Mouse (Mus musculus): ENCODE measurements around the gene Slc27a3.

The Slc27a3 gene

GRCm38 (mm10) chr3:90389511-90390490 is at the start of gene Slc27a3:
Slc27a3 (minus strand) TSS chr3:90389938.
- DNase-seq = no peak

- DNase-seq = no peak
Measured at GRCm38 (mm10) chr3:90437131-90437530, 47.4 kb upstream of the Slc27a3 start.

GRCm38 (mm10) chr3:90434073-90434730 is 44.5 kb upstream of the Slc27a3 start:
- peak; percentile 64 for DNase-seq

GRCm38 (mm10) chr3:90433381-90434020 is 43.8 kb upstream of the Slc27a3 start, which contains the start of gene Ints3:
Ints3 (minus strand) TSS chr3:90433622.
- peak; percentile 100 for DNase-seq

- DNase-seq = peak; percentile 69
Measured at GRCm38 (mm10) chr3:90432811-90433219, 43.1 kb upstream of the Slc27a3 start.

GRCm38 (mm10) chr3:90432348-90432747 is 42.6 kb upstream of the Slc27a3 start:
- DNase-seq = peak; percentile 32

GRCm38 (mm10) chr3:90429576-90429975 is 39.8 kb upstream of the Slc27a3 start:
- no peak for DNase-seq

GRCm38 (mm10) chr3:90428186-90428585 is 38.4 kb upstream of the Slc27a3 start:
- no peak for DNase-seq

- DNase-seq = no peak
Measured at GRCm38 (mm10) chr3:90427574-90427973, 37.8 kb upstream of the Slc27a3 start.

- no peak for DNase-seq
Measured at GRCm38 (mm10) chr3:90425499-90425898, 35.8 kb upstream of the Slc27a3 start.

GRCm38 (mm10) chr3:90423549-90423948 is 33.8 kb upstream of the Slc27a3 start:
- DNase-seq = no peak

- no peak for DNase-seq
Measured at GRCm38 (mm10) chr3:90420696-90421095, 31.0 kb upstream of the Slc27a3 start.

GRCm38 (mm10) chr3:90413011-90413396 is 23.3 kb upstream of the Slc27a3 start:
- no peak for DNase-seq

- DNase-seq = peak; percentile 69
Measured at GRCm38 (mm10) chr3:90412312-90413010, 22.7 kb upstream of the Slc27a3 start.

- no peak for DNase-seq
Measured at GRCm38 (mm10) chr3:90408721-90409120, 19.0 kb upstream of the Slc27a3 start.

- no peak for DNase-seq
Measured at GRCm38 (mm10) chr3:90406414-90406813, 16.7 kb upstream of the Slc27a3 start.

GRCm38 (mm10) chr3:90404609-90405008 is 14.9 kb upstream of the Slc27a3 start:
- no peak for DNase-seq

GRCm38 (mm10) chr3:90404121-90404520 is 14.4 kb upstream of the Slc27a3 start:
- DNase-seq = no peak

- no peak for DNase-seq
Measured at GRCm38 (mm10) chr3:90400993-90401392, 11.3 kb upstream of the Slc27a3 start.

GRCm38 (mm10) chr3:90395629-90396028 is 5.9 kb upstream of the Slc27a3 start:
- DNase-seq = no peak

GRCm38 (mm10) chr3:90392661-90393060 is 2.9 kb upstream of the Slc27a3 start:
- no peak for DNase-seq

- DNase-seq = no peak
Measured at GRCm38 (mm10) chr3:90391941-90392340, 2.2 kb upstream of the Slc27a3 start.

GRCm38 (mm10) chr3:90391004-90391403 is 1.3 kb upstream of the Slc27a3 start:
- no peak for DNase-seq

Measured in cerebellum, adult 9-10 months (tissue).